Mouse (Mus musculus): ENCODE measurements around the gene Olfr624. TPM values are rescaled to one million over a fixed set of nuclear protein-coding genes. Genes with fewer than 3 reads are reported as not detected.

Olfr624 gene
- polyA plus RNA-seq, 1 experiment from 2014 or later = not detected

Other genes starting within 250 kb of the Olfr624 start
- not detected in 2 replicates for gene Olfr605, start 225.8 kb downstream of the Olfr624 start, polyA plus RNA-seq (2015; fragmentation: Nextera tagmentation; extraction: Ambion mirVana)
- gene Olfr606, start 222.1 kb downstream of the Olfr624 start, polyA plus RNA-seq (2015; fragmentation: Nextera tagmentation; extraction: Ambion mirVana) = not detected in 2 replicates
- not detected in 2 replicates for gene Olfr607, start 207.0 kb downstream of the Olfr624 start, polyA plus RNA-seq (2015; fragmentation: Nextera tagmentation; extraction: Ambion mirVana)
- not detected in 2 replicates for gene Olfr608, start 201.3 kb downstream of the Olfr624 start, polyA plus RNA-seq (2015; fragmentation: Nextera tagmentation; extraction: Ambion mirVana)
- gene Olfr609, start 173.1 kb downstream of the Olfr624 start, polyA plus RNA-seq (2015; fragmentation: Nextera tagmentation; extraction: Ambion mirVana) = not detected in 2 replicates
- not detected in 2 replicates for gene Olfr610, start 159.1 kb downstream of the Olfr624 start, polyA plus RNA-seq (2015; fragmentation: Nextera tagmentation; extraction: Ambion mirVana)
- not detected in 2 replicates for gene Olfr611, start 150.3 kb downstream of the Olfr624 start, polyA plus RNA-seq (2015; fragmentation: Nextera tagmentation; extraction: Ambion mirVana)
- gene Olfr612, start 128.5 kb downstream of the Olfr624 start, polyA plus RNA-seq (2015; fragmentation: Nextera tagmentation; extraction: Ambion mirVana) = not detected in 2 replicates
- not detected in 2 replicates for gene Olfr613, start 123.1 kb downstream of the Olfr624 start, polyA plus RNA-seq (2015; fragmentation: Nextera tagmentation; extraction: Ambion mirVana)
- not detected in 2 replicates for gene Olfr615, start 115.1 kb downstream of the Olfr624 start, polyA plus RNA-seq (2015; fragmentation: Nextera tagmentation; extraction: Ambion mirVana)
- gene Olfr616, start 102.0 kb downstream of the Olfr624 start, polyA plus RNA-seq (2015; fragmentation: Nextera tagmentation; extraction: Ambion mirVana) = not detected in 2 replicates
- gene Olfr617, start 98.1 kb downstream of the Olfr624 start, polyA plus RNA-seq (2015; fragmentation: Nextera tagmentation; extraction: Ambion mirVana) = not detected in 2 replicates
- gene Olfr618, start 81.1 kb downstream of the Olfr624 start, polyA plus RNA-seq (2015; fragmentation: Nextera tagmentation; extraction: Ambion mirVana) = 0.16 TPM in 1 of 2 replicates, not detected in the other
- gene Olfr619, start 70.6 kb downstream of the Olfr624 start, polyA plus RNA-seq (2015; fragmentation: Nextera tagmentation; extraction: Ambion mirVana) = not detected in 2 replicates
- not detected in 2 replicates for gene Olfr620, start 58.7 kb downstream of the Olfr624 start, polyA plus RNA-seq (2015; fragmentation: Nextera tagmentation; extraction: Ambion mirVana)
- not detected in 2 replicates for gene Olfr622, start 28.5 kb downstream of the Olfr624 start, polyA plus RNA-seq (2015; fragmentation: Nextera tagmentation; extraction: Ambion mirVana)
- not detected in 2 replicates for gene Olfr623, start 7.5 kb downstream of the Olfr624 start, polyA plus RNA-seq (2015; fragmentation: Nextera tagmentation; extraction: Ambion mirVana)
- gene Olfr625-ps1, start 11.5 kb upstream of the Olfr624 start, polyA plus RNA-seq (2015; fragmentation: Nextera tagmentation; extraction: Ambion mirVana) = not detected in 2 replicates
- gene Olfr243, start 43.5 kb upstream of the Olfr624 start, polyA plus RNA-seq (2015; fragmentation: Nextera tagmentation; extraction: Ambion mirVana) = not detected in 2 replicates
- gene Olfr628, start 59.2 kb upstream of the Olfr624 start, polyA plus RNA-seq (2015; fragmentation: Nextera tagmentation; extraction: Ambion mirVana) = not detected in 2 replicates
- not detected in 2 replicates for gene Olfr629, start 73.8 kb upstream of the Olfr624 start, polyA plus RNA-seq (2015; fragmentation: Nextera tagmentation; extraction: Ambion mirVana)
- gene Olfr630, start 86.1 kb upstream of the Olfr624 start, polyA plus RNA-seq (2015; fragmentation: Nextera tagmentation; extraction: Ambion mirVana) = not detected in 2 replicates
- not detected in 2 replicates for gene Olfr69, start 100.4 kb upstream of the Olfr624 start, polyA plus RNA-seq (2015; fragmentation: Nextera tagmentation; extraction: Ambion mirVana)
- not detected in 2 replicates for gene Olfr68, start 108.5 kb upstream of the Olfr624 start, polyA plus RNA-seq (2015; fragmentation: Nextera tagmentation; extraction: Ambion mirVana)
- gene Olfr67, start 120.6 kb upstream of the Olfr624 start, polyA plus RNA-seq (2015; fragmentation: Nextera tagmentation; extraction: Ambion mirVana) = not detected in 2 replicates
- gene Hbb-bt, start 142.8 kb upstream of the Olfr624 start, polyA plus RNA-seq (2015; fragmentation: Nextera tagmentation; extraction: Ambion mirVana) = 1,299 and 1,681 TPM in 2 replicates
- 4,904 and 5,594 TPM in 2 replicates for gene Hbb-bs, start 156.9 kb upstream of the Olfr624 start, polyA plus RNA-seq (2015; fragmentation: Nextera tagmentation; extraction: Ambion mirVana)
- not detected in 2 replicates for gene Hbb-bh2, start 169.3 kb upstream of the Olfr624 start, polyA plus RNA-seq (2015; fragmentation: Nextera tagmentation; extraction: Ambion mirVana)
- gene Hbb-bh1, start 172.0 kb upstream of the Olfr624 start, polyA plus RNA-seq (2015; fragmentation: Nextera tagmentation; extraction: Ambion mirVana) = 0.37 TPM in 1 of 2 replicates, not detected in the other
- 13.4 and 35.4 TPM in 2 replicates for gene Hbb-y, start 182.0 kb upstream of the Olfr624 start, polyA plus RNA-seq (2015; fragmentation: Nextera tagmentation; extraction: Ambion mirVana)
- gene Olfr66, start 215.1 kb upstream of the Olfr624 start, polyA plus RNA-seq (2015; fragmentation: Nextera tagmentation; extraction: Ambion mirVana) = not detected in 2 replicates
- not detected in 2 replicates for gene Olfr64, start 223.3 kb upstream of the Olfr624 start, polyA plus RNA-seq (2015; fragmentation: Nextera tagmentation; extraction: Ambion mirVana)
- gene Olfr65, start 232.3 kb upstream of the Olfr624 start, polyA plus RNA-seq (2015; fragmentation: Nextera tagmentation; extraction: Ambion mirVana) = not detected in 2 replicates